Mouse (Mus musculus) neural tube, embryonic 15.5 days (tissue): ENCODE data around the gene Ergic1. TPM values are rescaled to one million over a fixed set of nuclear protein-coding genes. Genes with fewer than 3 reads are reported as not detected.

Experiments
- ATAC-seq: fragments of 200-750 bp; cut with Nextera tagmentation; 2 replicates; pipeline ENCODE4 v1.8.0; 2017; ENCODE audit warnings: mild to moderate bottlenecking, moderate TSS enrichment, moderate library complexity; ENCODE audit not compliant: low FRiP score
- H3K27ac ChIP-seq: fragments of 300-500 bp; sonication (generic); replicated peaks from 2 replicates; pipeline ENCODE4 v1.5.1; 2015; ENCODE audit warnings: mild to moderate bottlenecking, inconsistent platforms
- H3K27me3 ChIP-seq: fragments of 300-500 bp; sonication (generic); replicated peaks from 2 replicates; pipeline ENCODE4 v1.6.1; 2015; ENCODE audit warnings: inconsistent platforms
- H3K36me3 ChIP-seq: fragments of 300-500 bp; sonication (generic); 2 replicates; pipeline ENCODE4 v1.6.1; 2015; ENCODE audit warnings: inconsistent platforms
- H3K4me1 ChIP-seq: fragments of 300-500 bp; sonication (generic); 2 replicates; pipeline ENCODE4 v1.6.1; 2015; ENCODE audit warnings: inconsistent platforms
- H3K4me2 ChIP-seq: fragments of 300-500 bp; sonication (generic); 2 replicates; pipeline ENCODE4 v1.6.1; 2015; ENCODE audit warnings: inconsistent platforms, mild to moderate bottlenecking, moderate library complexity
- H3K4me3 ChIP-seq: fragments of 300-500 bp; sonication (generic); replicated peaks from 2 replicates; pipeline ENCODE4 v1.5.1; 2015; ENCODE audit warnings: mild to moderate bottlenecking, inconsistent platforms
- H3K9ac ChIP-seq: fragments of 300-500 bp; sonication (generic); replicated peaks from 2 replicates; pipeline ENCODE4 v1.6.1; 2015; ENCODE audit warnings: mild to moderate bottlenecking, inconsistent platforms
- H3K9me3 ChIP-seq: fragments of 300-500 bp; sonication (generic); replicated peaks from 2 replicates; pipeline ENCODE4 v1.6.1; 2016; ENCODE audit warnings: inconsistent platforms
- WGBS: fragments of 180-500 bp; shearing (Covaris S2); methylation state at CpG from one replicate; pipeline ENCODE4 v1.1.7; 2015; ENCODE audit warnings: mixed read lengths; 5-methylcytosine and 5-hydroxymethylcytosine counted together
- microRNA-seq: library from miRNA; unstranded; fragments of <30 nt; microRNA quantifications from one replicate; pipeline ENCODE4, GENCODE M21; 2017
- polyA plus RNA-seq: library from polyadenylated mRNA; unstranded; fragments of >200 nt; fragmentation: Nextera tagmentation; extraction: Ambion mirVana; gene quantifications from 2 replicates; pipeline ENCODE4 v1.2.1, GENCODE M21; 2015

The Ergic1 gene
- polyA plus RNA-seq, 1 experiment from 2014 or later: 89.7 TPM

DNA sequence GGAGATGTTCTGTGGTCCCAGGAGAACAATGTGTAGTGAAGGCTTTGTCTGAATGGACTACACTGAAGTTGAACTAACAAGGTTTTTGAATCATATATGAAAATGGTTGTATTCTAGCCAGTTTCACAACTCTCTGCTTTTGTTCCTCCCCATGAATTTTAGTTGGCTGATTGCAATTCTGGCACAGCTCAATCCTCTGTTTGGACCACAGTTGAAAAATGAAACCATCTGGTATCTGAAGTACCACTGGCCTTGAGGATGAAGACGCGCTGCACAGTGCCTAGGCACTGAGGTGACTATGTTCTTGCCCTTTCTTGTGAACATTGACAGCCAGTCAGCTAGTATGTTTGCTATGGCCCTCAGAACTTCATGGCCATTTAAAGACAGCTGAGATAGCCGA is 133.9 kb downstream of the Ergic1 start:
- Histone ChIP-seq H3K9ac (no peak overlapping the region), H3K27me3 (no peaks in the 10 kb centered on the region), H3K4me3 (no peak overlapping the region), H3K36me3 (peaks cover 43% of the 10 kb centered on the region), H3K4me2 (no peak overlapping the region), H3K27ac (no peak overlapping the region), H3K9me3 (no peaks in the 10 kb centered on the region), H3K4me1 (peaks cover 9% of the 10 kb centered on the region)
- no peak for ATAC-seq
- WGBS: 90% methylated on average over 3 of the region's 3 CpGs

DNA sequence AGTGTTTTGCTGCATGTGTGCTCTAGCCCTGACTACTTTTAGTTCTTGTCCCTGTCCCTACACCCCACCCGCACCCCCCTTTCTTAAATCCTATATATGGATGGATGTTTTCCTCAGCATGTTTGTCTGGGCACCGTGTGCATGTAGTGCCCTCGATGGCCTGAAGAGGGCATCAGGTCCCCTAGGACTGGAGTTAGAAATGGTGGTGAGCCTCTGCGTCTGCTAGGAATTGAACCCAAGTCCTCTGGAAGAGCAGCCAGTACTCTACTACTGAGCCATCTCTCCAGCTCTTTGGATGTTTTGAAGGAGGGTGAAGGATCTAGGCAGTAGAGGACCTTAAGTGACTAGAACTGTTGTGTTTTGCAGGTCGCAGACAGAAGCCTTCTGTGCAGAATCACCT is 137.6 kb downstream of the Ergic1 start:
- no peaks in the 10 kb centered on the region for H3K27me3 ChIP-seq
- ATAC-seq: no peak

DNA sequence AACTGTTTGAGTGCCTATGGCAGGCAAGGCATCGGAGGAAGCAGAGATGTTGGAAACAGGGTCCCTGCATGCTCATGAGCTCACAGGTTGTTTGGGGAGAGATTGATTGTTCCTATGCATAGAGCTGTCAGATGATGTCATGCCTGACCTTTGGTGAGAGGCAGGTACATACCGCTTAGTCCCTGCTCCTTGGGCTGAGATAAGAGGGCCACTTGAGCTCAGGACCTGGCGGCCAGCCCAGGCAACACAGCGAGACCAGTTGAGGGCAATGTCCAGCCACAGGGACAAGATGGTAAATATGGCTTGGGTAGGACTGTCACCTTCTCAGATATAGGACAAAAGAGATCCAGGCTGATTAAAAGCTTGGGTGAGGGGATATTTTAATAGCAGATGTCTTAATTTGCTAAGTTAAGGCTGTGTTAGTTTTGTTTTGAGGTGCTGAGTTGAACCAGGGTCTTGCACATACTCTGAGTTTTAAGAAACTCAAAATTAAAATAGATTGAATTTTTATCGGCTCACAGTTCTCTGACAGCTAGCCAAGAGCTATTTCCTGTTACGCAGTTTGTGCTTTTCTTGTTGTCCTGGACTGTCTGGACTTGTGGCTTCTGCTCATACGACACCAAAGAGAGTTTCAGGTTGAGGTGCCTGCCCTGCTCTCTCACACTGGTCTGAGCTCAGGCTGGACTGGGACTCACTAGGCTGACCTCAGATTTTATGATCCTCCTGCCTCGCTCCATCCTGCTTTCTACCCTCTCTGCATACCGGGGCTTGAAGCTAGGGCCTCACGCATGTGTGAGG is 138.7 kb downstream of the Ergic1 start:
- peaks cover 60% of the 10 kb centered on the region for H3K36me3 ChIP-seq
- 95% methylated on average over 10 of the region's 10 CpGs for WGBS

More for the DNA sequence above, 137.6 kb downstream of the Ergic1 start:
- Histone ChIP-seq H3K27ac (no peak overlapping the region), H3K4me3 (no peak overlapping the region), H3K36me3 (peaks cover 60% of the 10 kb centered on the region), H3K9ac (no peak overlapping the region), H3K4me2 (no peak overlapping the region), H3K4me1 (0 out of 2 replicates have a peak, but pooled peaks cover 1% of the 10 kb centered on the region), H3K9me3 (no peaks in the 10 kb centered on the region)
- WGBS: 88% methylated on average over 5 of the region's 5 CpGs

DNA sequence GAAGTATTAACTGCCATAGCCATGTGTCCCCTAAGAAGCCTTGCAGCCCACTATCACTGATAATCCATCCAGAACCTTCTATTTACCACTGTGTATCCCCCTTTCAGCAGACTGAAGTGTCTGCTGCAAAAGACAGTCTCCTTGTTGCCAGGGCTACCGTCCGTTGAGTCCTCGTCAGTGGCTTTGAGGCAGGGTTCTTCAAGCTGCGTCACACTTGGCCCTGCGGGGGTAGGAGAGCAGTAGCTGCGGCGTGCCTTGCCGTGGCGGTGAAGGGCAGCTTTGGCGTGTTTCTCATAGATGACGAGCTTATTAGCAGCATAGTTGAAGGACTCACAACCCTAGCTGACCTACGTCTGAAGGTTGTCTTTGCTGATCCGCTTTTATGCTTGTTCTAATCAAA is 140.3 kb downstream of the Ergic1 start:
- ATAC-seq: no peak
- H3K4me1 ChIP-seq: no peaks in the 10 kb centered on the region
- H3K27ac ChIP-seq: no peak overlapping the region
- no peak overlapping the region for H3K4me2 ChIP-seq
- H3K4me3 ChIP-seq: no peak overlapping the region
- H3K9me3 ChIP-seq: no peaks in the 10 kb centered on the region
- H3K36me3 ChIP-seq: peaks cover 49% of the 10 kb centered on the region
- WGBS: 82% methylated on average over 13 of the region's 13 CpGs
- no peak overlapping the region for H3K9ac ChIP-seq
- no peaks in the 10 kb centered on the region for H3K27me3 ChIP-seq

More for the DNA sequence above, 138.7 kb downstream of the Ergic1 start:
- Histone ChIP-seq H3K9me3 (no peaks in the 10 kb centered on the region), H3K9ac (no peak overlapping the region), H3K4me1 (no peaks in the 10 kb centered on the region), H3K4me3 (no peak overlapping the region), H3K27me3 (no peaks in the 10 kb centered on the region), H3K4me2 (no peak overlapping the region), H3K27ac (no peak overlapping the region)
- no peak for ATAC-seq

DNA sequence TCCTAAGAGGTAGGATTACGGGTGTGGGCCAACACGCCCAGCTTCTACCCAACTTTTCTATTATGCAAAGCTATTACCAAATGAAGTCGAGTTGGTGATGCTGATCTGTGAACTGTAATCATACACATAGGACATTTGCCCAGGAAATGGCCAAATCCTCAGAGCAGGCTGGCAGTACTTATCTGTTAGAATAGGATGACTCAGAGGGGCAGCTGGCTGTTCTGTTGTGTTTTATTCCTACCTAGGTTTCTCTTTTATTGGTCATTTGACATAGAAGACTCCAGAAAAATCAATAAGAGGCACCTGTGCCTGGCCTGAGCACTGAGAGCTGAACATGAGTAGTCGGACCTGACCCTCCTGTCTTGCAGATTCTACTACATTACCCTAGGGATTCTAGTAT is 141.3 kb downstream of the Ergic1 start:
- H3K4me3 ChIP-seq: no peak overlapping the region
- no peaks in the 10 kb centered on the region for H3K27me3 ChIP-seq
- no peak overlapping the region for H3K27ac ChIP-seq
- no peaks in the 10 kb centered on the region for H3K4me1 ChIP-seq
- no peak overlapping the region for H3K4me2 ChIP-seq
- no peak for ATAC-seq
- H3K9me3 ChIP-seq: no peaks in the 10 kb centered on the region
- H3K9ac ChIP-seq: no peak overlapping the region
- WGBS: 83% methylated on average over 4 of the region's 4 CpGs
- H3K36me3 ChIP-seq: peaks cover 41% of the 10 kb centered on the region

DNA sequence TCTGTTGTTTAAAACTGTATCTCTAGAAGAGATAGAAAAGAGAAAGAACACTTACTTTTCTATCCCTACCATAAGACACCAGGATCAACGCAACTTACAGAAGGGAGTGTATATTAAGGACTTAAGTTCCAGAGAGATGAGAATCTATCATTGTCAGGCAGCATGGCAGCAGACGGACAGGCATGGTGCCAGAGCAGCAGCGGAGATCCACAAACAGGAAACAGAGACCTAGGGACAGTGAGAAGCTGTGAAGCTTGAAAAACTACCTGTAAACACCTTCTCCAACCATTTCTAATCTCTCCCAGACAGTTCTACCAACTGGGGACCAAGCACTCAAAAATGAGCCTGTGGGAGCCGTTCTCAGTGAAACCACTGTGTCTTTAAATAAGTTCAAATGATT is 142.4 kb downstream of the Ergic1 start:
- peaks cover 2% of the 10 kb centered on the region; the same call in 1 of the 2 replicates for H3K4me1 ChIP-seq
- H3K36me3 ChIP-seq: peaks cover 30% of the 10 kb centered on the region
- H3K9ac ChIP-seq: no peak overlapping the region
- ATAC-seq: no peak
- no peaks in the 10 kb centered on the region for H3K27me3 ChIP-seq
- 87% methylated on average over 4 of the region's 4 CpGs for WGBS
- H3K9me3 ChIP-seq: no peaks in the 10 kb centered on the region
- H3K4me3 ChIP-seq: no peak overlapping the region
- no peak overlapping the region for H3K27ac ChIP-seq
- no peak overlapping the region for H3K4me2 ChIP-seq

DNA sequence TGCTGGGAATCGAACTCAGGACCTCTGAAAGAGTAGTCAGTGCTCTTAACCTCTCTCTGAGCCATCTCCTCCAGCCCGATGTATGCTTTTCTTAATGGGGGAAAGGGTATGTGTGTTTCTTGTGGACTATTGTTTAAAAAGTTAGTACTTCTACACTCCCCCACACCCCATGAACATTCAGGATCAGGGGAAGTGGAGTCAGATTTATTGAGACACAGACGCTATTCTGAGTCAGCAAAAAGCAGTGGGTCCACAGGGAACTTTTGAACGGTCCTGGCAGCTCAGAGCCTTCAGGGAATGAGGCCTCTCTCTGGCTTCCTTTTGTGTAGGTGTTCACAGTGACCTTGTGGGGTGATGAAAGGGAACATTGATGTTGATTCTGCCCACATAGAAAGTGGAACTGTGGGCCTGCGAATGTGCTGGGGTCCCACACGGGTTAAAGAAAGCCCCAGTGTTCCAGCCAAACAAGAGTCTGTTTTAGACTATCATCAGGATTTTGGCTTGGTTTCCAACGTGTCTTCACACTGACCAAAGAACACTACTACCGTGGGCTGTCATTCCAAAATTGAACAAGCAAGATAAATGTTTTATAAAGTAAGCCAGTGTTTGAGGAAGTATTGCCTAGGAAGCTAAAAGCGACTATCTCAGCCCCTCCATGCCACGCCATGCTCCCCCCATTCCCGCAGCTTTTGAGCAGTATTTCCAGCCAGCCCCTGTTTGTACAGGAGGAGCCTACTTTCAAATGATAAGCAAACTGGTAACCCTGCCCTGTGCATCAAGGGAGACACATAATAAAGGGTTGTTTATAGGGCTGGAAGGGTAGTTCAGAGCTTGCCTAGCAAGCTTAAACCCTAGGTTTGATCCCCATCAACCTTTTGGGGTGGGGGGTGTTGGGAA is 144.4 kb downstream of the Ergic1 start:
- WGBS: 74% methylated on average over 11 of the region's 11 CpGs
- Histone ChIP-seq H3K27me3 (no peaks in the 10 kb centered on the region), H3K9me3 (no peaks in the 10 kb centered on the region), H3K4me2 (no peak overlapping the region), H3K27ac (peak overlapping the region; percentile 56), H3K9ac (no peak overlapping the region), H3K36me3 (peaks cover 12% of the 10 kb centered on the region), H3K4me1 (peaks cover 23% of the 10 kb centered on the region), H3K4me3 (no peak overlapping the region)
- no peak for ATAC-seq

Small RNA genes within 50 kb of the gene (microRNA-seq; reads per million reads assigned to microRNA genes)
- gene Gm22420: not detected

Other genes starting within 250 kb of the Ergic1 start
- gene Neurl1b, start 146.7 kb upstream of the Ergic1 start, polyA plus RNA-seq: 1.3 and 1.8 TPM in 2 replicates
- 25.0 and 25.8 TPM in 2 replicates for gene Dusp1, start 639 bp downstream of the Ergic1 start, polyA plus RNA-seq
- 85.8 and 114 TPM in 2 replicates for gene Atp6v0e, start 101.7 kb downstream of the Ergic1 start, polyA plus RNA-seq
- gene Crebrf, start 154.2 kb downstream of the Ergic1 start, polyA plus RNA-seq: 10.4 and 11.4 TPM in 2 replicates
- 54.5 and 57.7 TPM in 2 replicates for gene Bnip1, start 219.6 kb downstream of the Ergic1 start, polyA plus RNA-seq